Mouse (Mus musculus): ENCODE results near the gene Fkbp6. TPM values are rescaled to one million over a fixed set of nuclear protein-coding genes. Genes with fewer than 3 reads are reported as not detected.

The Fkbp6 gene
- polyA plus RNA-seq, 1 experiment from 2014 or later, result 0.55 TPM

- no peaks in the 10 kb centered on the region for H3K27me3 ChIP-seq (replicated peaks; ENCODE audit: control insufficient read depth, insufficient read depth, low read length)
- ATAC-seq, result no peak
- H3K4me3 ChIP-seq (ENCODE audit: low read length), result no peak overlapping the region
- H3K4me2 ChIP-seq (ENCODE audit: low read length), result no peak overlapping the region
- WGBS, result 93% methylated on average over 3 of the region's 3 CpGs
- H3K9me3 ChIP-seq (ENCODE audit: control insufficient read depth, low read length), result 0 out of 2 replicates have a peak, but pooled peaks cover 3% of the 10 kb centered on the region
- H3K4me1 ChIP-seq (ENCODE audit: control insufficient read depth, insufficient read depth, low read depth, low read length), result peaks cover 15% of the 10 kb centered on the region
- no peaks in the 10 kb centered on the region for H3K36me3 ChIP-seq (ENCODE audit: control insufficient read depth, insufficient read depth, low read length)
- H3K9ac ChIP-seq (ENCODE audit: low read depth, low read length), result no peak overlapping the region
- no peak overlapping the region for H3K27ac ChIP-seq (ENCODE audit: low read depth, low read length)
These were observed 93.7 kb downstream of the Fkbp6 start for GRCm38 (mm10) chr5:135256166-135256565.

GRCm38 (mm10) chr5:135253741-135254401 is 96.0 kb downstream of the Fkbp6 start:
- 7% methylated on average over 12 of the region's 12 CpGs for WGBS
- H3K9ac ChIP-seq (ENCODE audit: low read depth, low read length), result no peak overlapping the region
- peak; percentile 75 for ATAC-seq
- no peak overlapping the region for H3K4me3 ChIP-seq (ENCODE audit: low read length)
- peaks cover 27% of the 10 kb centered on the region for H3K4me1 ChIP-seq (ENCODE audit: control insufficient read depth, insufficient read depth, low read depth, low read length)
- H3K27ac ChIP-seq (ENCODE audit: low read depth, low read length), result peak overlapping the region; percentile 62
- peaks cover 4% of the 10 kb centered on the region for H3K27me3 ChIP-seq (replicated peaks; ENCODE audit: control insufficient read depth, insufficient read depth, low read length)
- H3K4me2 ChIP-seq (ENCODE audit: low read length), result no peak overlapping the region
- no peaks in the 10 kb centered on the region for H3K36me3 ChIP-seq (ENCODE audit: control insufficient read depth, insufficient read depth, low read length)
- H3K9me3 ChIP-seq (ENCODE audit: control insufficient read depth, low read length), result 0 out of 2 replicates have a peak, but pooled peaks cover 3% of the 10 kb centered on the region

GRCm38 (mm10) chr5:135251079-135251454 is 98.8 kb downstream of the Fkbp6 start, which contains the start of gene Fzd9:
TSS of gene Fzd9 (minus strand) at chr5:135251230.
- H3K4me3 ChIP-seq (ENCODE audit: low read length), result peak within 1 kb of the TSS; percentile 73
- 0 out of 2 replicates have a peak, but pooled peaks cover under 1% of the 10 kb centered on the region for H3K9me3 ChIP-seq (ENCODE audit: control insufficient read depth, low read length)
- peak; percentile 82 for ATAC-seq
- H3K9ac ChIP-seq (ENCODE audit: low read depth, low read length), result peak within 1 kb of the TSS; percentile 77
- peaks cover 22% of the 10 kb centered on the region for H3K4me1 ChIP-seq (ENCODE audit: control insufficient read depth, insufficient read depth, low read depth, low read length)
- peak within 1 kb of the TSS; percentile 55 for H3K27ac ChIP-seq (ENCODE audit: low read depth, low read length)
- peaks cover 4% of the 10 kb centered on the region for H3K27me3 ChIP-seq (replicated peaks; ENCODE audit: control insufficient read depth, insufficient read depth, low read length)
- H3K4me2 ChIP-seq (ENCODE audit: low read length), result peak within 1 kb of the TSS; percentile 91
- under 1% methylated on average over 35 of the region's 51 CpGs for WGBS
- peaks cover 2% of the 10 kb centered on the region; the same call in 1 of the 2 replicates for H3K36me3 ChIP-seq (ENCODE audit: control insufficient read depth, insufficient read depth, low read length)

GRCm38 (mm10) chr5:135250186-135251078 is 99.4 kb downstream of the Fkbp6 start:
- peaks cover 22% of the 10 kb centered on the region for H3K4me1 ChIP-seq (ENCODE audit: control insufficient read depth, insufficient read depth, low read depth, low read length)
- WGBS, result 1% methylated on average over 84 of the region's 92 CpGs
- H3K27me3 ChIP-seq (replicated peaks; ENCODE audit: control insufficient read depth, insufficient read depth, low read length), result peaks cover 4% of the 10 kb centered on the region
- ATAC-seq, result peak; percentile 46
- H3K27ac ChIP-seq (ENCODE audit: low read depth, low read length), result peak overlapping the region; percentile 55
- H3K36me3 ChIP-seq (ENCODE audit: control insufficient read depth, insufficient read depth, low read length), result peaks cover 2% of the 10 kb centered on the region; the same call in 1 of the 2 replicates
- no peaks in the 10 kb centered on the region for H3K9me3 ChIP-seq (ENCODE audit: control insufficient read depth, low read length)
- peak overlapping the region; percentile 91 for H3K4me2 ChIP-seq (ENCODE audit: low read length)
- peak overlapping the region; percentile 73 for H3K4me3 ChIP-seq (ENCODE audit: low read length)
- H3K9ac ChIP-seq (ENCODE audit: low read depth, low read length), result peak overlapping the region; percentile 77

- no peak for ATAC-seq
These were observed 100.7 kb downstream of the Fkbp6 start for GRCm38 (mm10) chr5:135248956-135249676.

GRCm38 (mm10) chr5:135247337-135247736 is 102.5 kb downstream of the Fkbp6 start:
- peaks cover 4% of the 10 kb centered on the region for H3K27me3 ChIP-seq (replicated peaks; ENCODE audit: control insufficient read depth, insufficient read depth, low read length)
- H3K4me2 ChIP-seq (ENCODE audit: low read length), result peak overlapping the region; percentile 91
- H3K9me3 ChIP-seq (ENCODE audit: control insufficient read depth, low read length), result no peaks in the 10 kb centered on the region
- H3K36me3 ChIP-seq (ENCODE audit: control insufficient read depth, insufficient read depth, low read length), result peaks cover 26% of the 10 kb centered on the region
- H3K9ac ChIP-seq (ENCODE audit: low read depth, low read length), result peak overlapping the region; percentile 35
- H3K27ac ChIP-seq (ENCODE audit: low read depth, low read length), result no peak overlapping the region
- ATAC-seq, result no peak
- H3K4me3 ChIP-seq (ENCODE audit: low read length), result peak overlapping the region; percentile 73
- peaks cover 16% of the 10 kb centered on the region for H3K4me1 ChIP-seq (ENCODE audit: control insufficient read depth, insufficient read depth, low read depth, low read length)
- 58% methylated on average over 9 of the region's 9 CpGs for WGBS

More at GRCm38 (mm10) chr5:135248956-135249676, 100.7 kb downstream of the Fkbp6 start:
- Histone ChIP-seq H3K9ac (ENCODE audit: low read depth, low read length) (peak overlapping the region; percentile 77; the same call in 1 of the 2 replicates), H3K9me3 (ENCODE audit: control insufficient read depth, low read length) (no peaks in the 10 kb centered on the region), H3K27ac (ENCODE audit: low read depth, low read length) (no peak overlapping the region; the same call in 1 of the 2 replicates), H3K4me3 (ENCODE audit: low read length) (peak overlapping the region; percentile 73), H3K4me1 (ENCODE audit: control insufficient read depth, insufficient read depth, low read depth, low read length) (peaks cover 22% of the 10 kb centered on the region), H3K4me2 (ENCODE audit: low read length) (peak overlapping the region; percentile 91), H3K27me3 (replicated peaks; ENCODE audit: control insufficient read depth, insufficient read depth, low read length) (peaks cover 4% of the 10 kb centered on the region), H3K36me3 (ENCODE audit: control insufficient read depth, insufficient read depth, low read length) (peaks cover 10% of the 10 kb centered on the region)
- WGBS, result 51% methylated on average over 16 of the region's 16 CpGs

GRCm38 (mm10) chr5:135246531-135246930 is 103.3 kb downstream of the Fkbp6 start:
- H3K4me1 ChIP-seq (ENCODE audit: control insufficient read depth, insufficient read depth, low read depth, low read length), result peaks cover 16% of the 10 kb centered on the region
- no peak overlapping the region for H3K4me3 ChIP-seq (ENCODE audit: low read length)
- H3K27me3 ChIP-seq (replicated peaks; ENCODE audit: control insufficient read depth, insufficient read depth, low read length), result peaks cover 4% of the 10 kb centered on the region
- H3K9ac ChIP-seq (ENCODE audit: low read depth, low read length), result no peak overlapping the region
- no peak for ATAC-seq
- no peak overlapping the region for H3K27ac ChIP-seq (ENCODE audit: low read depth, low read length)
- H3K4me2 ChIP-seq (ENCODE audit: low read length), result no peak overlapping the region; the same call in 1 of the 2 replicates
- H3K9me3 ChIP-seq (ENCODE audit: control insufficient read depth, low read length), result no peaks in the 10 kb centered on the region
- peaks cover 33% of the 10 kb centered on the region for H3K36me3 ChIP-seq (ENCODE audit: control insufficient read depth, insufficient read depth, low read length)
- WGBS, result 55% methylated on average over 4 of the region's 4 CpGs

GRCm38 (mm10) chr5:135243166-135243565 is 106.7 kb downstream of the Fkbp6 start:
- WGBS, result 90% methylated on average over 1 of the region's 1 CpGs
- H3K4me2 ChIP-seq (ENCODE audit: low read length), result no peak overlapping the region
- no peak overlapping the region for H3K4me3 ChIP-seq (ENCODE audit: low read length)
- no peak overlapping the region for H3K27ac ChIP-seq (ENCODE audit: low read depth, low read length)
- no peaks in the 10 kb centered on the region for H3K27me3 ChIP-seq (replicated peaks; ENCODE audit: control insufficient read depth, insufficient read depth, low read length)
- no peaks in the 10 kb centered on the region for H3K9me3 ChIP-seq (ENCODE audit: control insufficient read depth, low read length)
- no peaks in the 10 kb centered on the region; the same call in 1 of the 2 replicates for H3K4me1 ChIP-seq (ENCODE audit: control insufficient read depth, insufficient read depth, low read depth, low read length)
- no peak for ATAC-seq
- peaks cover 43% of the 10 kb centered on the region for H3K36me3 ChIP-seq (ENCODE audit: control insufficient read depth, insufficient read depth, low read length)
- H3K9ac ChIP-seq (ENCODE audit: low read depth, low read length), result no peak overlapping the region
